Mouse (Mus musculus) small intestine, adult 2 months (tissue): ENCODE measurements at regions not wholly inside any gene's neighbourhood (a gene's known extent, or its start where the extent isn't known, plus 50 kb on each side); places are given as distances from the start of the nearest gene placed in this dataset.

Source experiments
- H3K27ac ChIP-seq: fragments of 200-500 bp; 2 replicates; pipeline ENCODE4 v1.5.1; 2012; ENCODE audit warnings: low read depth, low read length, control low read depth, inconsistent platforms; ENCODE audit not compliant: insufficient read depth
- H3K27me3 ChIP-seq: fragments of 200-500 bp; 2 replicates; pipeline ENCODE4 v1.6.1; 2012; ENCODE audit warnings: mild to moderate bottlenecking, moderate library complexity, low read length, inconsistent platforms; ENCODE audit not compliant: control insufficient read depth, insufficient read depth
- H3K36me3 ChIP-seq: fragments of 200-500 bp; 2 replicates; pipeline ENCODE4 v1.6.1; 2012; ENCODE audit warnings: mild to moderate bottlenecking, low read length, control low read depth, inconsistent platforms; ENCODE audit not compliant: control insufficient read depth, insufficient read depth
- H3K4me1 ChIP-seq: fragments of 200-500 bp; 2 replicates; pipeline ENCODE4 v1.6.1; 2012; ENCODE audit warnings: low read length, inconsistent platforms, mixed read lengths; ENCODE audit not compliant: control insufficient read depth, insufficient read depth, insufficient read length
- H3K4me3 ChIP-seq: fragments of 200-500 bp; 2 replicates; pipeline ENCODE4 v1.5.1; 2012; ENCODE audit warnings: low read depth, mild to moderate bottlenecking, control low read depth, inconsistent platforms, low read length, moderate library complexity
- CTCF ChIP-seq: fragments of 200-500 bp; IDR thresholded peaks from 2 replicates; pipeline ENCODE4 v1.5.1; 2012; ENCODE audit warnings: low read depth, mild to moderate bottlenecking, control low read depth, inconsistent platforms, low read length, moderate library complexity, mixed read lengths; ENCODE audit not compliant: insufficient replicate concordance, insufficient read length; ENCODE audit errors: extremely low read depth
- POLR2A ChIP-seq: fragments of 200-500 bp; IDR thresholded peaks from 2 replicates; pipeline ENCODE4 v1.6.1; 2012; ENCODE audit warnings: low read depth, mild to moderate bottlenecking, control low read depth, inconsistent platforms, low read length, moderate library complexity
- WGBS: fragments of 180-500 bp; shearing (Covaris S2); methylation state at CpG from one replicate; pipeline ENCODE4 v1.1.7; 2018; 5-methylcytosine and 5-hydroxymethylcytosine counted together

GRCm38 (mm10) chr15:67470036-67470435 is 969.3 kb upstream of the Lrrc6 start:
- H3K27ac ChIP-seq: no peak overlapping the region
- peaks cover 2% of the 10 kb centered on the region for H3K4me1 ChIP-seq

DNA sequence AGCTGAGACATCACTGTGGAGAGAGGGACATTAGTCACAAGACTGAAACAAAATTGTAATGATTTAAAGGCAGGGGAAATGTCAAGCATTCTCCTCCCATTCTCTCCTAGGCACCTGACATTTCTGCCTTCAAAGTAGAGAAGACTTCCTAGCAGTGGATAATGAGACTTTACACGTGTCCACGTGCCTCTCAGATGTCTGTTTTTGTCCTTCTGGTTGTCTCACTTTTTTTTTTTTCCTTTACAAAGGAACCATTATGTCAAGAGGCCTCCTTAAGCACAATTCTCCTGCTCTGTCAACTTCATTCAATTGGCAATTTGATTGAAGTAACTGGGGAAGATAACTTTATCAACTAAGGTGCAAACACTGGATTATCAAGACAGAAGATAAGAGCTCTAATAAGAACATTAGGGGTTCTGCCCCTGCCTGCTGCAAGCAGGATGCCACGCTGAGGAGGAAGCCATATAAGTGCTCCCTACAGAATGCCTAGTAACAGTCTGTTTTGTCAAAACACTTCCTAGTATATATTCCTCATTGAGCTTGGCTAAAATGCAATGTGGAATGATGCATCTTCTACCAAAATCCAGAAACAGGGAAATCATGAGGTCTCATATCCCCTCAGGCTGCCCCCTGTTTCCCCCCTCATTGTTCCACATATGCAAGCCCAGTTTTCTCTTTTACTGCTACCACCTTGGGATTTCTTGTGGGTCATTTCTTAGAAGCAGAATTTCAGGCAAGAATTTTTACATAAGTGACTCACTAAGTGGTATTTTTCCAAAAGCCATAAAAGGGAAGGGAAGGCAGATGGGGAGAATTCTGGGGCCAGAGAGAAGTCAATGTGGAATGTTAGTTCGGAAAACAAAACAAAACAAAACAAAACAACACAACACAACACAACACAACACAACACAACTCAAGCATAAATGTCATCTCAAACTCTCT is 967.0 kb upstream of the Lrrc6 start:
- H3K4me1 ChIP-seq: no peaks in the 10 kb centered on the region
- TF ChIP-seq CTCF: no peak
- no peak for TF ChIP-seq POLR2A
- no peak overlapping the region for H3K4me3 ChIP-seq
- no peak overlapping the region for H3K27ac ChIP-seq
- H3K36me3 ChIP-seq: no peaks in the 10 kb centered on the region
- 30% methylated on average over 4 of the region's 4 CpGs for WGBS
- no peaks in the 10 kb centered on the region; the same call in 1 of the 2 replicates for H3K27me3 ChIP-seq

More at GRCm38 (mm10) chr15:67470036-67470435, 969.3 kb upstream of the Lrrc6 start:
- no peak overlapping the region for H3K4me3 ChIP-seq
- no peaks in the 10 kb centered on the region for H3K36me3 ChIP-seq
- no peaks in the 10 kb centered on the region; the same call in 1 of the 2 replicates for H3K27me3 ChIP-seq
- no peak for TF ChIP-seq CTCF
- no peak for TF ChIP-seq POLR2A

DNA sequence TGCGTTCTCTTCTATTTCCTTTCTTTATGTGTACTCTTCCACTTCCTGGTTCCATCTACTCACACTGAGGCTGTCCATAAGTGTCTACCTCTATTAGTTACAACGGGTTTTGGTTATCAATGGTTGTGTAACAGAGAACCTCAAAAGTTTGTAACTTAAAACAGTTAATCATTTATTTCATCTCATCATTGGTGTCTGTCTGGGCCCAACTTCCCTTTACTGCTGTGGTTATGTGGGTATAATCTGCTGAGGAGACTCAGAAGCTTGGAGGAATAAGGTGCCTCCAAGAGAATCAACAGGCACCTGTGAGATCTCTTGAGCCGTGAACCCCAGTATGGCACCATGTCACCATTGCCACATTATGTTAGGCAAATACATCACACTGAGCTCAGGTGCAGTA is 962.2 kb upstream of the Lrrc6 start:
- H3K27ac ChIP-seq: no peak overlapping the region
- WGBS: 84% methylated on average over 3 of the region's 3 CpGs
- TF ChIP-seq CTCF: no peak
- TF ChIP-seq POLR2A: no peak
- H3K4me3 ChIP-seq: no peak overlapping the region
- no peaks in the 10 kb centered on the region for H3K4me1 ChIP-seq
- no peaks in the 10 kb centered on the region for H3K36me3 ChIP-seq
- no peaks in the 10 kb centered on the region for H3K27me3 ChIP-seq

GRCm38 (mm10) chr15:67460384-67460783 is 959.7 kb upstream of the Lrrc6 start:
- no peak overlapping the region for H3K4me3 ChIP-seq
- H3K36me3 ChIP-seq: no peaks in the 10 kb centered on the region
- WGBS: 18% methylated on average over 1 of the region's 1 CpGs
- H3K27ac ChIP-seq: no peak overlapping the region
- no peaks in the 10 kb centered on the region for H3K27me3 ChIP-seq
- TF ChIP-seq CTCF (no peak), POLR2A (no peak)
- H3K4me1 ChIP-seq: no peaks in the 10 kb centered on the region

DNA sequence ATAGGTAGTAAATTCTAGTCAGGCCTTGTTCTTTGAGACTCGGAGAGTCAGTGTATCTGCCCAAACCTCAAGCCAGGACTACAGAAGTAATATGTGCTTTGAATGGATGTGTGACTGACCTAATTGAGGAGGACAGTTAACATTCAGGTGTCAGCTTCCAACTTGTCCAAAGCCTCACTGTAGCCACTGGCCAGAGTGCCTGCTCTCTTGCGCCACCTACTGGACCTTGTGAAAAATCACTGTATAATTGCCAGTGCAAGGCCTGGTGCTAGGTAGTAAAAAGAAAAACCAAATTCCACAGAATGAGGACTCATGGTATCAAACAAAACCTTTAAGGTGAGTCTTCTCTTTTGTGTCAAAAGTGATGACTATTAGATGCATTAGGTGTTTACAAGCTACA is 933.6 kb upstream of the Lrrc6 start:
- Histone ChIP-seq H3K27ac (no peak overlapping the region), H3K4me1 (no peaks in the 10 kb centered on the region), H3K4me3 (no peak overlapping the region), H3K36me3 (no peaks in the 10 kb centered on the region), H3K27me3 (no peaks in the 10 kb centered on the region)
- no peak for TF ChIP-seq POLR2A
- TF ChIP-seq CTCF: peak; percentile 87; the same call in 1 of the 2 replicates
- WGBS: 34% methylated on average over 2 of the region's 2 CpGs

DNA sequence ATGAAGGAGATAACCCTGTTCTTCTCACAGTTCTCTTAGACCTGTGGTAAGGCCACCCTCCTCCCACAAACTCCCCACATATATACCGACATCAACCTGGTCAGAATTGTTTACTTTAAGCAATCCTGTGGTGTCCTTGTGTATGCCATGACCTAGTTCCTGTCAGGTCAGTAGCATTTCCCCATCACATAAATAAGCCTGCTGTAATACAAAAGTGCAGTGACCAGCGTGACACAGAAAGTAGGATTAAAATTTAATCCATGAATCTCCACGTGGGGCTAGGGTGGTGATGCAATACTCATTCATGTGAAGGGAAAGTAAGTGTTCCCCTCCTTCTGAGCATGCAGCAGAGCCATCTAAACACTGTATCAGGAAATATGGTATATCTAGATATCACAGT is 923.2 kb upstream of the Lrrc6 start:
- no peaks in the 10 kb centered on the region for H3K27me3 ChIP-seq
- no peaks in the 10 kb centered on the region for H3K4me1 ChIP-seq
- WGBS: 38% methylated on average over 3 of the region's 3 CpGs
- no peak overlapping the region for H3K27ac ChIP-seq
- H3K36me3 ChIP-seq: no peaks in the 10 kb centered on the region
- no peak overlapping the region for H3K4me3 ChIP-seq
- TF ChIP-seq POLR2A (no peak), CTCF (no peak)

- Histone ChIP-seq H3K27me3 (no peaks in the 10 kb centered on the region), H3K4me1 (no peaks in the 10 kb centered on the region), H3K27ac (no peak overlapping the region), H3K36me3 (no peaks in the 10 kb centered on the region), H3K4me3 (no peak overlapping the region)
- 72% methylated on average over 8 of the region's 8 CpGs for WGBS
- TF ChIP-seq CTCF (no peak), POLR2A (no peak)
These were observed 921.7 kb upstream of the Lrrc6 start for GRCm38 (mm10) chr15:67422277-67422953.
